Mouse (Mus musculus) midbrain, postnatal 0 days (tissue): Measurements from ENCODE around the gene Ap1b1. TPM values are rescaled to one million over a fixed set of nuclear protein-coding genes. Genes with fewer than 3 reads are reported as not detected.
A peak's percentile ranks its signal among the peaks of the same experiment; 100 is the strongest.

Experiments used
- ATAC-seq: fragments of 200-750 bp; cut with Nextera tagmentation; 2 replicates; pipeline ENCODE4 v1.8.0; 2017; ENCODE audit warnings: moderate number of reproducible peaks, mild to moderate bottlenecking, moderate TSS enrichment, moderate library complexity; ENCODE audit not compliant: low FRiP score
- DNase-seq: peaks from one replicate; pipeline ENCODE4 v3.0.0-alpha.2; 2015; ENCODE audit warnings: low spot score
- H3K27ac ChIP-seq: fragments of 300-500 bp; sonication (generic); 2 replicates; pipeline ENCODE4 v1.5.1; 2014; ENCODE audit warnings: low read depth, mild to moderate bottlenecking, low read length, mixed read lengths
- H3K27me3 ChIP-seq: fragments of 300-500 bp; sonication (generic); 2 replicates; pipeline ENCODE4 v1.6.1; 2014; ENCODE audit warnings: low read length, control low read depth, mixed read lengths; ENCODE audit not compliant: insufficient read depth
- H3K36me3 ChIP-seq: fragments of 300-500 bp; sonication (generic); 2 replicates; pipeline ENCODE4 v1.6.1; 2014; ENCODE audit warnings: low read length, control low read depth, mixed read lengths; ENCODE audit not compliant: insufficient read depth
- H3K4me1 ChIP-seq: fragments of 300-500 bp; sonication (generic); 2 replicates; pipeline ENCODE4 v1.6.1; 2014; ENCODE audit warnings: mild to moderate bottlenecking, control low read depth, antibody characterized with exemption, low read length, mixed read lengths; ENCODE audit not compliant: insufficient read depth
- H3K4me2 ChIP-seq: fragments of 300-500 bp; sonication (generic); 2 replicates; pipeline ENCODE4 v1.6.1; 2014; ENCODE audit warnings: low read depth, mild to moderate bottlenecking, low read length, mixed read lengths; ENCODE audit not compliant: poor library complexity, severe bottlenecking
- H3K4me3 ChIP-seq: fragments of 300-500 bp; sonication (generic); 2 replicates; pipeline ENCODE4 v1.5.1; 2014; ENCODE audit warnings: low read depth, mild to moderate bottlenecking, low read length, moderate library complexity
- H3K9ac ChIP-seq: fragments of 300-500 bp; sonication (generic); replicated peaks from 2 replicates; pipeline ENCODE4 v1.6.1; 2014; ENCODE audit warnings: mild to moderate bottlenecking, low read length, moderate library complexity, mixed read lengths; ENCODE audit not compliant: poor library complexity, severe bottlenecking
- H3K9me3 ChIP-seq: fragments of 300-500 bp; sonication (generic); 2 replicates; pipeline ENCODE4 v1.6.1; 2016; ENCODE audit warnings: low read length, control low read depth
- CTCF ChIP-seq: IDR thresholded peaks from 2 replicates; pipeline ENCODE4 v1.5.1; 2016; ENCODE audit warnings: antibody characterized with exemption, mild to moderate bottlenecking
- WGBS: fragments of 180-500 bp; shearing (Covaris S2); extraction: QIAGEN DNeasy Blood & Tissue Kit; methylation state at CpG from one replicate; pipeline ENCODE4 v1.1.7; 2014; 5-methylcytosine and 5-hydroxymethylcytosine counted together
- polyA plus RNA-seq: library from polyadenylated mRNA; unstranded; fragments of >200 nt; fragmentation: Nextera tagmentation; extraction: Ambion mirVana; gene quantifications from 2 replicates; pipeline ENCODE4 v1.2.1, GENCODE M21; 2015
- total RNA-seq: library from RNA; depleted of rRNA; stranded (reverse); fragments of >200 nt; gene quantifications from 2 replicates; pipeline ENCODE4 v1.2.3, GENCODE M21; 2014

Gene Ap1b1
- total and polyA plus RNA-seq, 2 experiments from 2014 or later, result 94.8 to 122 TPM

DNA sequence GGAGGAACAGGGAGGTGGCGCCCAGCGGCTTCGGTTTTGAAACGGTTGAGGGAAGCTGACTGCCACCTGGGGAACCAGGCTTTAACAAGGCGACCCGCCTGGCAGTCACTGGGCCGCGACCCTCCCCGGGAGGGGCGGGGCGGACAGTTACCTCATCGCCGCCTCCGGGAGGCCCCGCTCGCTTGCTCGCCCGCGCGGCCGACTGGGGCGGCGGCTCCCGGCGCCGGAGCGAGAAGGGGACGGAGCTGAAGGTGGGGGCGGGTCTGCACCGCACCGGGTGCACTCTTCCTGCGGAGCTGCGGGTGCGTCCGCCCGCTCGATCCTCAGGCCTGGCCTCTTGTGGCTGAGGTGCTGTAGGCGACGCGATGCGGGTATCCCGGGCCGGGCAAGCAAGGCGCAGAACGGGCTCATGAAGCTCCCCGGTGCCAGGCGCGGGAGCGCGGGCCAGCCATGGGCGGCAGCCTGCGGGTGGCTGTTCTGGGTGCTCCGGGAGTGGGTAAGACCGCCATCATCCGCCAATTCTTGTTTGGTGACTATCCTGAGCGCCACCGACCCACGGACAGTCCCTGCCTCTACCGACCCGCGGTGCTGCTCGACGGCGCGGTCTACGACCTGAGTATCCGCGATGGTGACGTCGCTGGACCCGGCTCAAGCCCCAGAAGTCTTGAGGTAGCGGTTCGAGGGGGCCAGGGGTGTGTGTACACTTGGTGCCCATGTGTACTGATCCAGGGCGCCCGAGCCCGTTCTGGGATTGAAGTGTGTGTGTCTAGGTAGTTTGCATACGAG, 71.4 kb downstream of the Ap1b1 start, which contains the start of gene Rasl10a:
Rasl10a (plus strand) TSS at position 273 of the 786 bp plus-strand sequence.
- DNase-seq, result no peak
- Histone ChIP-seq H3K9me3 (no peaks in the 10 kb centered on the region), H3K36me3 (peaks cover 7% of the 10 kb centered on the region), H3K4me2 (peak within 1 kb of the TSS; percentile 89), H3K27me3 (peaks cover 43% of the 10 kb centered on the region), H3K9ac (peak within 1 kb of the TSS; percentile 67), H3K4me3 (peak within 1 kb of the TSS; percentile 47), H3K27ac (no peak within 1 kb of the TSS), H3K4me1 (peaks cover 5% of the 10 kb centered on the region; the same call in 1 of the 2 replicates)
- no peak; the same call in 1 of the 2 replicates for ATAC-seq
- no peak for TF ChIP-seq CTCF
- WGBS, result 1% methylated on average over 75 of the region's 77 CpGs

DNA sequence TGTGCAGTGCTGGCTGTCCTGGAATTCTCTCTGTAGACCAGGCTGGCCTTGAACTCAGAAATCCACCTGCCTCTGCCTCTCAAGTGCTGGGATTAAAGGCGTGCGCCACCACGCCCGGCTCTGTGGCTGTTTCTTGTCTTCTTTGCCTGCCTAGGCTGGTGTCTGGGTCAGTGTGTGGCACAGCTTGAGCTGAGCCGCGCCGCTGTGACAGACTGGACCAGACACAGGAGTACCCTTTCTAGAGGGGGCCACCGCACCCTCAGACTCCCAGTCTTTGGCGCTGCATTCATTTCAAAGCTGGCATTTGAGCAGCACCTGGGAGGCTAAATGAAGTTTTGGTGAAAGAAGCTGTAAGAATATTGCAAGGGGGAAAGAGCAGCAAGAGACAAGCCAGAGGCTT, 72.2 kb downstream of the Ap1b1 start:
- H3K4me3 ChIP-seq, result no peak overlapping the region
- no peak overlapping the region for H3K4me2 ChIP-seq
- TF ChIP-seq CTCF, result no peak
- H3K9me3 ChIP-seq, result no peaks in the 10 kb centered on the region
- no peak overlapping the region for H3K27ac ChIP-seq
- H3K9ac ChIP-seq, result no peak overlapping the region
- peaks cover 7% of the 10 kb centered on the region for H3K36me3 ChIP-seq
- 31% methylated on average over 9 of the region's 9 CpGs for WGBS
- ATAC-seq (no peak), DNase-seq (no peak)
- H3K4me1 ChIP-seq, result peaks cover 10% of the 10 kb centered on the region; the same call in 1 of the 2 replicates
- H3K27me3 ChIP-seq, result peaks cover 46% of the 10 kb centered on the region

DNA sequence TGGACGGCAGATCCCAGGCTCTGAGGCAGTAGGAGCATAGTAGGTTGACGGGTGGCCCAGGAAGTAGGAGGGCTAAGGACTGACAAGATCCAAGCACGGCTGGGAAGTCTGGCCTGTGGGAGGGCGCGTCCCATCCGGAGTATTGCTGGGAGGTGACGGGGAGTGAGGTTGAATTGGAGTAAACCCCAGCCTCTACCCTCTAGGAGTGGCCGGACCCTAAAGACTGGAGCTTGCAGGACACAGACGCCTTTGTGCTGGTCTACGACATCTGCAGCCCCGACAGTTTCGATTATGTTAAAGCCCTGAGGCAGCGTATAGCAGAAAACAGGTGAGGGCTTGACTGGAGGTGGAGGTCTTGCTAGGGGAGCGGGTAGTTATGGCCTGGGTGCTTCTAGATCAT, 72.6 kb downstream of the Ap1b1 start:
- no peak for DNase-seq
- Histone ChIP-seq H3K4me3 (no peak overlapping the region), H3K36me3 (peaks cover 7% of the 10 kb centered on the region), H3K27me3 (peaks cover 46% of the 10 kb centered on the region), H3K9me3 (no peaks in the 10 kb centered on the region), H3K4me2 (no peak overlapping the region), H3K9ac (no peak overlapping the region), H3K27ac (no peak overlapping the region), H3K4me1 (peaks cover 15% of the 10 kb centered on the region; the same call in 1 of the 2 replicates)
- WGBS, result 28% methylated on average over 14 of the region's 14 CpGs
- no peak for ATAC-seq
- no peak for TF ChIP-seq CTCF

DNA sequence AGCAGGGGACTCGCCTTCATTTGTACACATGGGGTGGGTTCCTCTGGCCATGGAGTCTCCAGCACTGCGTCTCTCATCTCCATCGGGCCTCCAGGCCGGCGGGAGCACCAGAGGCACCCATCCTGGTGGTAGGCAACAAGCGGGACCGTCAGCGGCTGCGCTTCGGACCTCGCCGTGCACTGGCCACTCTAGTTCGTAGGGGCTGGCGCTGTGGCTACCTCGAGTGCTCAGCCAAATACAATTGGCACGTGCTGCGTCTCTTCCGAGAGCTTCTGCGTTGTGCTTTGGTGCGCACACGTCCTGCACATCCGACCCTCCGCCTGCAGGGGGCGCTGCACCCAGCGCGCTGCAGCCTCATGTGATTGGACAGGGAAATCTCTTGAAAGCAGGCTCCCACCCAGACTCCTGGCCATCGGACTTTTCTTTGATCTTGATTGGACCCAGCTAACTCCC, 73.1 kb downstream of the Ap1b1 start:
- no peak overlapping the region for H3K27ac ChIP-seq
- H3K36me3 ChIP-seq, result peaks cover 7% of the 10 kb centered on the region
- TF ChIP-seq CTCF, result peak; percentile 90
- DNase-seq (peak; percentile 53), ATAC-seq (no peak)
- peaks cover 18% of the 10 kb centered on the region; the same call in 1 of the 2 replicates for H3K4me1 ChIP-seq
- H3K9ac ChIP-seq, result no peak overlapping the region
- H3K9me3 ChIP-seq, result no peaks in the 10 kb centered on the region
- no peak overlapping the region for H3K4me3 ChIP-seq
- 13% methylated on average over 27 of the region's 27 CpGs for WGBS
- H3K27me3 ChIP-seq, result peaks cover 46% of the 10 kb centered on the region
- H3K4me2 ChIP-seq, result no peak overlapping the region

DNA sequence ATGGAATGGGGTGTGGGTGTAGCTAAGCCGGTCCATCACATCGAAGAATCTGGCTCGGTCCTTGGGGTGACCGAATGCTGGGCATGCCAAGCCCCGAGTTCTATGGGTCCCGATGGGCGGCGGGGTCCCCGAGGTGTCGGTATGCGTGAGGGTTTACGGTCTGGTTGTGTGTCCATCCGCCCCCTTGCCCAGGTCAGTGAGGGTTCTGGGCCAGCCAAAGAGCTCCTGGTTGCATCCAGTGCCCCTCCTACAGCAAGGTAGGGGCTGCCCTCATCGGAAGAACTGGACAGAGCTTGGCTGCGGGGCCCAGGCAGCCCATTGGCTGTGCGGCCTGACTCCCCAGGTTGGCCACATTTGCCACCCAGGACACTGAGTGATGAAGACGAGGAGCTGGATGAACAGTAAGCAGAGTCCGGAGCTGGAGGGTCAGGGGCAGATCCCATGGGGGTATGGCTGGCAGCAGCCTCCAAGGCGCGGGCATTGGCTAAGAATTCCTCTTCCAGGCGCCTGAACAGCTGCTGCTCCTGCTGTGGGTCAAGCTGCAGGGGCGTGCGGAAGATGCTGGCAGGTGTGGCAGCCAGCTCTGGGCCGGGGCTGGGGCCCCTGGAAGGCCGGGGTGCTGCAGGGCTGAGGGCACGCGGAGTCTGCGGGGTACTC, 74.3 kb downstream of the Ap1b1 start:
- Histone ChIP-seq H3K4me1 (peaks cover 18% of the 10 kb centered on the region; the same call in 1 of the 2 replicates), H3K27ac (no peak overlapping the region), H3K36me3 (peaks cover 7% of the 10 kb centered on the region), H3K4me3 (peak overlapping the region; percentile 12; the same call in 1 of the 2 replicates), H3K27me3 (peaks cover 40% of the 10 kb centered on the region), H3K4me2 (peak overlapping the region; percentile 46), H3K9me3 (no peaks in the 10 kb centered on the region), H3K9ac (no peak overlapping the region)
- DNase-seq (no peak), ATAC-seq (no peak)
- TF ChIP-seq CTCF, result no peak
- WGBS, result 58% methylated on average over 28 of the region's 28 CpGs
